Mouse (Mus musculus): ENCODE measurements around the gene Rsph14. TPM values are rescaled to one million over a fixed set of nuclear protein-coding genes. Genes with fewer than 3 reads are reported as not detected.

The Rsph14 gene
- polyA plus RNA-seq, 1 experiment from 2014 or later = not detected

- Histone ChIP-seq H3K4me3 (ENCODE audit: low read depth, low read length) (no peak overlapping the region), H3K4me2 (ENCODE audit: low read depth, severe bottlenecking) (no peak overlapping the region), H3K9me3 (ENCODE audit: control insufficient read depth, low read length) (no peaks in the 10 kb centered on the region), H3K27ac (replicated peaks; ENCODE audit: low read depth, low read length) (no peak overlapping the region), H3K9ac (ENCODE audit: low read length) (no peak overlapping the region), H3K4me1 (ENCODE audit: control insufficient read depth, insufficient read depth, low read length) (0 out of 2 replicates have a peak, but pooled peaks cover 2% of the 10 kb centered on the region), H3K27me3 (ENCODE audit: control insufficient read depth, insufficient read depth, low read length) (no peaks in the 10 kb centered on the region), H3K36me3 (ENCODE audit: control insufficient read depth, insufficient read depth, low read length) (no peaks in the 10 kb centered on the region)
- DNase-seq (ENCODE audit: low spot score) = no peak
- WGBS = 60% methylated on average over 3 of the region's 3 CpGs
- no peak for ATAC-seq (ENCODE audit: insufficient number of reproducible peaks, low FRiP score, low TSS enrichment, low read depth)
Measured at GRCm38 (mm10) chr10:75004067-75004466, 28.3 kb downstream of the Rsph14 start.

- H3K4me2 ChIP-seq (ENCODE audit: low read depth, severe bottlenecking) = no peak overlapping the region
- no peaks in the 10 kb centered on the region for H3K27me3 ChIP-seq (ENCODE audit: control insufficient read depth, insufficient read depth, low read length)
- H3K4me3 ChIP-seq (ENCODE audit: low read depth, low read length) = no peak overlapping the region
- no peaks in the 10 kb centered on the region for H3K9me3 ChIP-seq (ENCODE audit: control insufficient read depth, low read length)
- H3K4me1 ChIP-seq (ENCODE audit: control insufficient read depth, insufficient read depth, low read length) = 0 out of 2 replicates have a peak, but pooled peaks cover 2% of the 10 kb centered on the region
- ATAC-seq (ENCODE audit: insufficient number of reproducible peaks, low FRiP score, low TSS enrichment, low read depth) (no peak), DNase-seq (ENCODE audit: low spot score) (no peak)
- H3K27ac ChIP-seq (replicated peaks; ENCODE audit: low read depth, low read length) = no peak overlapping the region
- H3K36me3 ChIP-seq (ENCODE audit: control insufficient read depth, insufficient read depth, low read length) = no peaks in the 10 kb centered on the region
- H3K9ac ChIP-seq (ENCODE audit: low read length) = no peak overlapping the region
- WGBS = 91% methylated on average over 8 of the region's 8 CpGs
Measured at GRCm38 (mm10) chr10:75001391-75001790, 31.0 kb downstream of the Rsph14 start.

- Histone ChIP-seq H3K4me2 (ENCODE audit: low read depth, severe bottlenecking) (peak overlapping the region; percentile 20), H3K27ac (replicated peaks; ENCODE audit: low read depth, low read length) (no peak overlapping the region), H3K36me3 (ENCODE audit: control insufficient read depth, insufficient read depth, low read length) (no peaks in the 10 kb centered on the region), H3K9ac (ENCODE audit: low read length) (no peak overlapping the region), H3K9me3 (ENCODE audit: control insufficient read depth, low read length) (peaks cover 3% of the 10 kb centered on the region; the same call in 1 of the 2 replicates), H3K4me3 (ENCODE audit: low read depth, low read length) (no peak overlapping the region), H3K27me3 (ENCODE audit: control insufficient read depth, insufficient read depth, low read length) (no peaks in the 10 kb centered on the region), H3K4me1 (ENCODE audit: control insufficient read depth, insufficient read depth, low read length) (peaks cover 2% of the 10 kb centered on the region; the same call in 1 of the 2 replicates)
- WGBS = 1% methylated on average over 17 of the region's 17 CpGs
- ATAC-seq (ENCODE audit: insufficient number of reproducible peaks, low FRiP score, low TSS enrichment, low read depth) (no peak; the same call in 1 of the 2 replicates), DNase-seq (ENCODE audit: low spot score) (peak; percentile 62)
Measured at GRCm38 (mm10) chr10:74995377-74995776, 37.0 kb downstream of the Rsph14 start.

- ATAC-seq (ENCODE audit: insufficient number of reproducible peaks, low FRiP score, low TSS enrichment, low read depth) = no peak
Measured at GRCm38 (mm10) chr10:74994863-74995262, 37.5 kb downstream of the Rsph14 start.

GRCm38 (mm10) chr10:74990584-74991322 is 41.6 kb downstream of the Rsph14 start:
- H3K27me3 ChIP-seq (ENCODE audit: control insufficient read depth, insufficient read depth, low read length) = no peaks in the 10 kb centered on the region
- H3K27ac ChIP-seq (replicated peaks; ENCODE audit: low read depth, low read length) = no peak overlapping the region

More at GRCm38 (mm10) chr10:74994863-74995262, 37.5 kb downstream of the Rsph14 start:
- H3K36me3 ChIP-seq (ENCODE audit: control insufficient read depth, insufficient read depth, low read length) = no peaks in the 10 kb centered on the region
- no peak overlapping the region for H3K4me3 ChIP-seq (ENCODE audit: low read depth, low read length)
- no peak for DNase-seq (ENCODE audit: low spot score)
- 0 out of 2 replicates have a peak overlapping the region, but pooled peaks have one; percentile 20 for H3K4me2 ChIP-seq (ENCODE audit: low read depth, severe bottlenecking)
- H3K9ac ChIP-seq (ENCODE audit: low read length) = no peak overlapping the region
- no peaks in the 10 kb centered on the region for H3K27me3 ChIP-seq (ENCODE audit: control insufficient read depth, insufficient read depth, low read length)
- H3K4me1 ChIP-seq (ENCODE audit: control insufficient read depth, insufficient read depth, low read length) = no peaks in the 10 kb centered on the region; the same call in 1 of the 2 replicates
- H3K27ac ChIP-seq (replicated peaks; ENCODE audit: low read depth, low read length) = no peak overlapping the region
- peaks cover 3% of the 10 kb centered on the region; the same call in 1 of the 2 replicates for H3K9me3 ChIP-seq (ENCODE audit: control insufficient read depth, low read length)
- 19% methylated on average over 5 of the region's 5 CpGs for WGBS

GRCm38 (mm10) chr10:74989814-74990213 is 42.6 kb downstream of the Rsph14 start:
- WGBS = 79% methylated on average over 4 of the region's 4 CpGs
- H3K4me3 ChIP-seq (ENCODE audit: low read depth, low read length) = no peak overlapping the region
- H3K27ac ChIP-seq (replicated peaks; ENCODE audit: low read depth, low read length) = no peak overlapping the region
- no peak for DNase-seq (ENCODE audit: low spot score)
- no peaks in the 10 kb centered on the region for H3K27me3 ChIP-seq (ENCODE audit: control insufficient read depth, insufficient read depth, low read length)
- ATAC-seq (ENCODE audit: insufficient number of reproducible peaks, low FRiP score, low TSS enrichment, low read depth) = no peak
- no peak overlapping the region for H3K4me2 ChIP-seq (ENCODE audit: low read depth, severe bottlenecking)
- H3K4me1 ChIP-seq (ENCODE audit: control insufficient read depth, insufficient read depth, low read length) = no peaks in the 10 kb centered on the region
- peaks cover 3% of the 10 kb centered on the region; the same call in 1 of the 2 replicates for H3K9me3 ChIP-seq (ENCODE audit: control insufficient read depth, low read length)
- H3K9ac ChIP-seq (ENCODE audit: low read length) = no peak overlapping the region
- no peaks in the 10 kb centered on the region for H3K36me3 ChIP-seq (ENCODE audit: control insufficient read depth, insufficient read depth, low read length)

More at GRCm38 (mm10) chr10:74990584-74991322, 41.6 kb downstream of the Rsph14 start:
- Histone ChIP-seq H3K9me3 (ENCODE audit: control insufficient read depth, low read length) (peaks cover 3% of the 10 kb centered on the region; the same call in 1 of the 2 replicates), H3K4me1 (ENCODE audit: control insufficient read depth, insufficient read depth, low read length) (no peaks in the 10 kb centered on the region; the same call in 1 of the 2 replicates), H3K9ac (ENCODE audit: low read length) (no peak overlapping the region; the same call in 1 of the 2 replicates), H3K36me3 (ENCODE audit: control insufficient read depth, insufficient read depth, low read length) (no peaks in the 10 kb centered on the region), H3K4me2 (ENCODE audit: low read depth, severe bottlenecking) (no peak overlapping the region), H3K4me3 (ENCODE audit: low read depth, low read length) (no peak overlapping the region; the same call in 1 of the 2 replicates)
- DNase-seq (ENCODE audit: low spot score) = no peak
- no peak; the same call in 1 of the 2 replicates for ATAC-seq (ENCODE audit: insufficient number of reproducible peaks, low FRiP score, low TSS enrichment, low read depth)
- WGBS = 45% methylated on average over 26 of the region's 26 CpGs

- ATAC-seq (ENCODE audit: insufficient number of reproducible peaks, low FRiP score, low TSS enrichment, low read depth) (no peak), DNase-seq (ENCODE audit: low spot score) (no peak)
- Histone ChIP-seq H3K9me3 (ENCODE audit: control insufficient read depth, low read length) (peaks cover 3% of the 10 kb centered on the region; the same call in 1 of the 2 replicates), H3K9ac (ENCODE audit: low read length) (no peak overlapping the region), H3K27me3 (ENCODE audit: control insufficient read depth, insufficient read depth, low read length) (no peaks in the 10 kb centered on the region), H3K4me1 (ENCODE audit: control insufficient read depth, insufficient read depth, low read length) (no peaks in the 10 kb centered on the region), H3K36me3 (ENCODE audit: control insufficient read depth, insufficient read depth, low read length) (no peaks in the 10 kb centered on the region), H3K27ac (replicated peaks; ENCODE audit: low read depth, low read length) (no peak overlapping the region), H3K4me2 (ENCODE audit: low read depth, severe bottlenecking) (no peak overlapping the region), H3K4me3 (ENCODE audit: low read depth, low read length) (no peak overlapping the region)
- WGBS = 77% methylated on average over 13 of the region's 14 CpGs
Measured at GRCm38 (mm10) chr10:74987698-74988470, 44.5 kb downstream of the Rsph14 start.

- Histone ChIP-seq H3K36me3 (ENCODE audit: control insufficient read depth, insufficient read depth, low read length) (no peaks in the 10 kb centered on the region), H3K4me2 (ENCODE audit: low read depth, severe bottlenecking) (no peak overlapping the region), H3K27ac (replicated peaks; ENCODE audit: low read depth, low read length) (no peak overlapping the region), H3K4me1 (ENCODE audit: control insufficient read depth, insufficient read depth, low read length) (no peaks in the 10 kb centered on the region), H3K4me3 (ENCODE audit: low read depth, low read length) (no peak overlapping the region), H3K27me3 (ENCODE audit: control insufficient read depth, insufficient read depth, low read length) (no peaks in the 10 kb centered on the region), H3K9ac (ENCODE audit: low read length) (no peak overlapping the region), H3K9me3 (ENCODE audit: control insufficient read depth, low read length) (no peaks in the 10 kb centered on the region)
- DNase-seq (ENCODE audit: low spot score) (no peak), ATAC-seq (ENCODE audit: insufficient number of reproducible peaks, low FRiP score, low TSS enrichment, low read depth) (no peak)
- WGBS = 76% methylated on average over 8 of the region's 8 CpGs
Measured at GRCm38 (mm10) chr10:74983176-74983575, 49.2 kb downstream of the Rsph14 start.
